ENCODE assay signal across 8 mouse cellular contexts in genomic region chr7:62085120-62085849, GRCm38 (mm10).
DNase-seq lines count a peak whose midpoint lies in the region; ATAC-seq and TF ChIP-seq lines count a peak whose summit lies in the region.

No protein-coding gene starts in this region.

- DNase-seq in forebrain, embryonic 11.5 days (ENCODE audit: low spot score): peak; percentile 57
- DNase-seq in forebrain, embryonic 10.5 days (ENCODE audit: extremely low spot score, low spot score): no peak
- DNase-seq in urinary bladder, adult 18-20 months (ENCODE audit: low spot score in 2 of 2): peak; percentile 7 to 24
- DNase-seq in urinary bladder, postnatal 10 days (ENCODE audit: low spot score): no peak
- peak; percentile 73 for DNase-seq in limb, embryonic 14.5 days (ENCODE audit: low spot score)
- peak; percentile 22 for DNase-seq in right cerebral cortex, postnatal 4 days
- DNase-seq in spleen, adult 12 weeks (ENCODE audit: low spot score): no peak

- H3K27me3 ChIP-seq in forebrain, embryonic 11.5 days (ENCODE audit: control insufficient read depth, insufficient read depth, low read length): no peaks in the 10 kb centered on the region
- no peaks in the 10 kb centered on the region for H3K27me3 ChIP-seq in forebrain, embryonic 10.5 days (ENCODE audit: poor library complexity, severe bottlenecking)
- no peaks in the 10 kb centered on the region for H3K27me3 ChIP-seq in limb, embryonic 14.5 days (ENCODE audit: control insufficient read depth, insufficient read depth, low read length)

- H3K4me2 ChIP-seq in forebrain, embryonic 11.5 days (ENCODE audit: low read depth, low read length, severe bottlenecking): no peak overlapping the region
- no peak overlapping the region for H3K4me2 ChIP-seq in limb, embryonic 14.5 days (replicated peaks; ENCODE audit: low read depth, low read length, severe bottlenecking)

- H3K36me3 ChIP-seq in forebrain, embryonic 11.5 days (ENCODE audit: control insufficient read depth, insufficient read depth, low read length): no peaks in the 10 kb centered on the region
- H3K36me3 ChIP-seq in forebrain, embryonic 10.5 days (replicated peaks): no peaks in the 10 kb centered on the region
- no peaks in the 10 kb centered on the region for H3K36me3 ChIP-seq in limb, embryonic 14.5 days (ENCODE audit: control insufficient read depth, insufficient read depth, low read length)

- H3K4me1 ChIP-seq in forebrain, embryonic 11.5 days (replicated peaks; ENCODE audit: control insufficient read depth, insufficient read depth, low read length): no peaks in the 10 kb centered on the region
- no peaks in the 10 kb centered on the region for H3K4me1 ChIP-seq in forebrain, embryonic 10.5 days
- no peaks in the 10 kb centered on the region for H3K4me1 ChIP-seq in limb, embryonic 14.5 days (ENCODE audit: control insufficient read depth, insufficient read depth, low read length)

- ATAC-seq in forebrain, embryonic 11.5 days (replicated peaks; ENCODE audit: low FRiP score): peak; percentile 96
- ATAC-seq in limb, embryonic 14.5 days (ENCODE audit: low FRiP score, low read depth): peak; percentile 92
- no peak for ATAC-seq in CD4-positive, CD25-positive, alpha-beta regulatory T cell, adult 4 months

- H3K4me3 ChIP-seq in forebrain, embryonic 11.5 days (ENCODE audit: low read depth, low read length): no peak overlapping the region
- no peak overlapping the region for H3K4me3 ChIP-seq in forebrain, embryonic 10.5 days
- H3K4me3 ChIP-seq in limb, embryonic 14.5 days (replicated peaks; ENCODE audit: low read length): no peak overlapping the region

- H3K9me3 ChIP-seq in forebrain, embryonic 11.5 days (ENCODE audit: control insufficient read depth, low read length): no peaks in the 10 kb centered on the region
- H3K9me3 ChIP-seq in forebrain, embryonic 10.5 days: peaks cover 4% of the 10 kb centered on the region; the same call in 1 of the 2 replicates
- no peaks in the 10 kb centered on the region for H3K9me3 ChIP-seq in limb, embryonic 14.5 days (ENCODE audit: control insufficient read depth, low read length)

- H3K9ac ChIP-seq in forebrain, embryonic 11.5 days (ENCODE audit: low read length): no peak overlapping the region
- no peak overlapping the region for H3K9ac ChIP-seq in limb, embryonic 14.5 days (ENCODE audit: low read depth, low read length, severe bottlenecking)

- no peak overlapping the region for H3K27ac ChIP-seq in forebrain, embryonic 11.5 days (ENCODE audit: low read depth, low read length)
- no peak overlapping the region for H3K27ac ChIP-seq in forebrain, embryonic 10.5 days
- no peak overlapping the region for H3K27ac ChIP-seq in limb, embryonic 14.5 days (replicated peaks; ENCODE audit: low read depth, low read length)

- TF ChIP-seq POLR2A in limb, embryonic 14.5 days (IDR thresholded peaks at IDR 0.05; ENCODE audit: borderline replicate concordance, extremely low read depth, insufficient read depth, insufficient read length): no peak

Comparison
In these comparisons a context has a peak if more than half of its experiments do, and no peak if none do; other contexts are left out.
1. DNase-seq: peak in forebrain, embryonic 11.5 days (single experiment), urinary bladder, adult 18-20 months (2 of 2), limb, embryonic 14.5 days (single experiment) and right cerebral cortex, postnatal 4 days (single experiment); none in forebrain, embryonic 10.5 days (single experiment), urinary bladder, postnatal 10 days (single experiment) and spleen, adult 12 weeks (single experiment).